Mouse (Mus musculus) heart, postnatal 0 days (tissue): ENCODE measurements around the gene Ptprj. TPM values are rescaled to one million over a fixed set of nuclear protein-coding genes. Genes with fewer than 3 reads are reported as not detected.

ENCODE experiments used
- ATAC-seq: fragments of 200-750 bp; cut with Nextera tagmentation; 2 replicates; pipeline ENCODE4 v1.8.0; 2017; ENCODE audit warnings: low read depth, moderate number of reproducible peaks, moderate library complexity; ENCODE audit not compliant: insufficient read depth
- DNase-seq: peaks from one replicate; pipeline ENCODE4 v3.0.0-alpha.2; 2016; ENCODE audit warnings: low spot score
- H3K27ac ChIP-seq: fragments of 300-500 bp; sonication (generic); 2 replicates; pipeline ENCODE4 v1.5.1; 2014; ENCODE audit warnings: low read depth, mild to moderate bottlenecking
- H3K27me3 ChIP-seq: fragments of 300-500 bp; sonication (generic); 2 replicates; pipeline ENCODE4 v1.6.1; 2014; ENCODE audit warnings: low read length, mixed read lengths; ENCODE audit not compliant: control insufficient read depth, insufficient read depth
- H3K36me3 ChIP-seq: fragments of 300-500 bp; sonication (generic); replicated peaks from 2 replicates; pipeline ENCODE4 v1.6.1; 2014; ENCODE audit warnings: low read length, mixed read lengths; ENCODE audit not compliant: control insufficient read depth, insufficient read depth
- H3K4me1 ChIP-seq: fragments of 300-500 bp; sonication (generic); 2 replicates; pipeline ENCODE4 v1.6.1; 2014; ENCODE audit warnings: antibody characterized with exemption; ENCODE audit not compliant: control insufficient read depth, insufficient read depth
- H3K4me2 ChIP-seq: fragments of 300-500 bp; sonication (generic); 2 replicates; pipeline ENCODE4 v1.6.1; 2014; ENCODE audit warnings: low read depth, mild to moderate bottlenecking, low read length, moderate library complexity
- H3K4me3 ChIP-seq: fragments of 300-500 bp; sonication (generic); 2 replicates; pipeline ENCODE4 v1.5.1; 2014; ENCODE audit warnings: low read depth, low read length
- H3K9ac ChIP-seq: fragments of 300-500 bp; sonication (generic); replicated peaks from 2 replicates; pipeline ENCODE4 v1.6.1; 2014; ENCODE audit warnings: low read depth, low read length, mixed read lengths
- H3K9me3 ChIP-seq: fragments of 300-500 bp; sonication (generic); replicated peaks from 2 replicates; pipeline ENCODE4 v1.6.1; 2016; ENCODE audit warnings: low read length; ENCODE audit not compliant: control insufficient read depth
- CTCF ChIP-seq: IDR thresholded peaks from 2 replicates; pipeline ENCODE4 v1.5.1; 2016; ENCODE audit warnings: antibody characterized with exemption, control low read depth, low read depth
- EP300 ChIP-seq: IDR thresholded peaks from 2 replicates; pipeline ENCODE4 v1.6.1; 2016; ENCODE audit warnings: antibody characterized with exemption, low read depth
- WGBS: fragments of 180-500 bp; shearing (Covaris S2); extraction: QIAGEN DNeasy Blood & Tissue Kit; methylation state at CpG from one replicate; pipeline ENCODE4 v1.1.7; 2014; 5-methylcytosine and 5-hydroxymethylcytosine counted together
- polyA plus RNA-seq: library from polyadenylated mRNA; unstranded; fragments of >200 nt; fragmentation: Nextera tagmentation; extraction: Ambion mirVana; gene quantifications from 2 replicates; pipeline ENCODE4 v1.2.1, GENCODE M21; 2015
- total RNA-seq: library from RNA; depleted of rRNA; stranded (reverse); fragments of >200 nt; gene quantifications from 2 replicates; pipeline ENCODE4 v1.2.3, GENCODE M21; 2014; ENCODE audit warnings: low replicate concordance

The Ptprj gene
- total and polyA plus RNA-seq, 2 experiments from 2014 or later: 0.56 to 6.8 TPM

- H3K4me2 ChIP-seq: no peak overlapping the region
- DNase-seq (no peak), ATAC-seq (no peak)
- H3K9me3 ChIP-seq: no peaks in the 10 kb centered on the region
- 89% methylated on average over 3 of the region's 3 CpGs for WGBS
- no peaks in the 10 kb centered on the region for H3K36me3 ChIP-seq
- no peak overlapping the region for H3K4me3 ChIP-seq
- no peaks in the 10 kb centered on the region for H3K27me3 ChIP-seq
- no peak overlapping the region for H3K9ac ChIP-seq
- no peaks in the 10 kb centered on the region for H3K4me1 ChIP-seq
- TF ChIP-seq CTCF (no peak), EP300 (no peak)
- no peak overlapping the region for H3K27ac ChIP-seq
Observed at GRCm38 (mm10) chr2:90601056-90601455, 20.6 kb upstream of the Ptprj start.

- no peak for ATAC-seq
- Histone ChIP-seq H3K9me3 (peaks cover under 1% of the 10 kb centered on the region), H3K36me3 (no peaks in the 10 kb centered on the region), H3K4me2 (no peak overlapping the region), H3K27ac (no peak overlapping the region), H3K4me1 (no peaks in the 10 kb centered on the region), H3K4me3 (no peak overlapping the region), H3K9ac (no peak overlapping the region), H3K27me3 (no peaks in the 10 kb centered on the region)
- 52% methylated on average over 1 of the region's 1 CpGs for WGBS
- DNase-seq: no peak
- TF ChIP-seq CTCF (no peak), EP300 (no peak)
Observed at GRCm38 (mm10) chr2:90588141-90588540, 7.7 kb upstream of the Ptprj start.

- Histone ChIP-seq H3K4me2 (no peak overlapping the region), H3K9ac (no peak overlapping the region), H3K27ac (no peak overlapping the region), H3K36me3 (no peaks in the 10 kb centered on the region), H3K9me3 (no peaks in the 10 kb centered on the region; the same call in 1 of the 2 replicates), H3K27me3 (0 out of 2 replicates have a peak, but pooled peaks cover 4% of the 10 kb centered on the region), H3K4me3 (no peak overlapping the region), H3K4me1 (no peaks in the 10 kb centered on the region)
- 60% methylated on average over 4 of the region's 4 CpGs for WGBS
- ATAC-seq (no peak), DNase-seq (no peak)
- TF ChIP-seq CTCF: no peak
- no peak for TF ChIP-seq EP300
Observed at GRCm38 (mm10) chr2:90584506-90584905, 4.1 kb upstream of the Ptprj start.

GRCm38 (mm10) chr2:90583628-90584131 is 3.2 kb upstream of the Ptprj start:
- no peak overlapping the region for H3K27ac ChIP-seq
- H3K4me2 ChIP-seq: no peak overlapping the region
- no peaks in the 10 kb centered on the region for H3K4me1 ChIP-seq
- TF ChIP-seq EP300 (no peak), CTCF (no peak)
- DNase-seq: no peak
- no peaks in the 10 kb centered on the region for H3K36me3 ChIP-seq
- no peaks in the 10 kb centered on the region; the same call in 1 of the 2 replicates for H3K9me3 ChIP-seq
- H3K27me3 ChIP-seq: 0 out of 2 replicates have a peak, but pooled peaks cover 4% of the 10 kb centered on the region
- WGBS: 25% methylated on average over 5 of the region's 5 CpGs
- no peak overlapping the region for H3K9ac ChIP-seq
- ATAC-seq: no peak
- no peak overlapping the region for H3K4me3 ChIP-seq

GRCm38 (mm10) chr2:90582814-90583213 is 2.4 kb upstream of the Ptprj start:
- WGBS: 65% methylated on average over 2 of the region's 2 CpGs
- no peak for TF ChIP-seq EP300
- TF ChIP-seq CTCF: no peak

GRCm38 (mm10) chr2:90582311-90582710 is 1.9 kb upstream of the Ptprj start:
- no peak overlapping the region for H3K4me2 ChIP-seq
- ATAC-seq (no peak), DNase-seq (no peak)
- H3K27ac ChIP-seq: no peak overlapping the region
- H3K9ac ChIP-seq: no peak overlapping the region
- H3K36me3 ChIP-seq: no peaks in the 10 kb centered on the region
- no peaks in the 10 kb centered on the region for H3K4me1 ChIP-seq
- no peaks in the 10 kb centered on the region; the same call in 1 of the 2 replicates for H3K9me3 ChIP-seq
- H3K4me3 ChIP-seq: no peak overlapping the region
- 0 out of 2 replicates have a peak, but pooled peaks cover 4% of the 10 kb centered on the region for H3K27me3 ChIP-seq
- WGBS: 79% methylated on average over 4 of the region's 4 CpGs
- TF ChIP-seq EP300 (no peak), CTCF (no peak)

More at GRCm38 (mm10) chr2:90582814-90583213, 2.4 kb upstream of the Ptprj start:
- no peaks in the 10 kb centered on the region for H3K36me3 ChIP-seq
- no peak overlapping the region for H3K9ac ChIP-seq
- no peak for ATAC-seq
- no peaks in the 10 kb centered on the region for H3K4me1 ChIP-seq
- no peak overlapping the region for H3K4me3 ChIP-seq
- no peak for DNase-seq
- H3K27me3 ChIP-seq: 0 out of 2 replicates have a peak, but pooled peaks cover 4% of the 10 kb centered on the region
- no peak overlapping the region for H3K4me2 ChIP-seq
- no peak overlapping the region for H3K27ac ChIP-seq
- H3K9me3 ChIP-seq: no peaks in the 10 kb centered on the region; the same call in 1 of the 2 replicates
